Mouse (Mus musculus) thymus, postnatal 0 days (tissue): ENCODE results near the gene Gm17359. TPM values are rescaled to one million over a fixed set of nuclear protein-coding genes. Genes with fewer than 3 reads are reported as not detected.

Experiments used
- DNase-seq: peaks from one replicate; pipeline ENCODE4 v3.0.0-alpha.2; 2015; ENCODE audit warnings: low spot score
- polyA plus RNA-seq: library from polyadenylated mRNA; unstranded; fragments of >200 nt; fragmentation: Nextera tagmentation; extraction: Ambion mirVana; gene quantifications from 2 replicates; pipeline ENCODE4 v1.2.1, GENCODE M21; 2015

Gm17359 gene
- polyA plus RNA-seq, 1 experiment from 2014 or later, result not detected

DNA sequence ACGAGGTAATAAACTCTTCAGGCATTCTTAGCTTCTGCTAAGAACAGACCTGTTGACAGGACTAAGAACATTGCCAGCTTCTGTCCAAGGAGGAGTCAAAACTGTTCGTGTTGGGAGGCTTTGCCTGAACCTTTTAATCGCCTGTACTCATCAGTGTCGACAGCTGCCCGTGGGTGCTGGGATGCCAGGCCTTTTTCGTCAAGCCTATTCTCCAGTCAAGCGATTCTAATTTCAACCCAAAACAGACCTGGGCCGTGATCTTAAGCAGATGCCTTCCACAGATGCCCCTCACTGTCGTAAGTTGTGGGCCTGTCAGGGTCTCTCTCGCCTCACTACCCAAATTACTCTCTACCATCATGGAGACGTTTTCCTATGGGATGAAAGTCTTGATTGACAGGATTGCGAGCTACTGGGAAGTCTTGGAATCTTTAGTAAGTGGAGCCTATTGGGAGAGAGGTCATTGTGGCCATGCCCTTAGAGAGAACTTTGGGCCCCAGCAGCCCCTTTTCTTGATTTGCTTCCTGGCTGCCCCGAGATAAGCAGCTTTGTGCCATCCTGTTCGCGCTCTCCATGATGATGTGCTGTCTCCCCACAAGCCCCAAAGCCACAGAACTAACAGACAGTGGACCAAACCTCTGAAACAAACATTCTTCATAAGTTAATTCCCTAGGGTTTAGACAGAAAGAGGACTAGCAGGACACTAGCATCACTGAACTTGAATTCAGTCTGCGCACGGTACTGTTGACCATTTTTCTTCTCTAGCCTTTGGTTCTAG, 6.7 kb downstream of the Gm17359 start:
- no peak for DNase-seq

DNA sequence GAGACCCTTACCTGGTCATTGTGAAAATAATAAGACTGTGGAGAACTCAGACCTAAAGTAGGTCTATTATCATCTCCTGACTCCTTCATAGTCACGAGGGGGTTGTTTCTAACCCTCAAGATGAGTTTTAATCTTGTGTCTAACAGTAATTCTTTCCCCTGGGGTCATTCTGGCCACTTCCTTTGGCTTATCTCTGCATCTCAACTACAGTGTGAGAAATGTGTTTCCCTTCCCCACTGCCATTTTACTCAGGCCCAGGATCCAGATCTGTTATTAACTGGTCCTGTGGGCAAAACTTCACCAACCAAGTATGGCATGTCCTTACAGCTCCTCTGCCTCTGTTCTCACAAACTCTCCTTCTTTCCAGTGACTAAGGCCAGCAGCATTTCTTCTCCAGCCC, 12.8 kb downstream of the Gm17359 start:
- DNase-seq, result no peak

DNA sequence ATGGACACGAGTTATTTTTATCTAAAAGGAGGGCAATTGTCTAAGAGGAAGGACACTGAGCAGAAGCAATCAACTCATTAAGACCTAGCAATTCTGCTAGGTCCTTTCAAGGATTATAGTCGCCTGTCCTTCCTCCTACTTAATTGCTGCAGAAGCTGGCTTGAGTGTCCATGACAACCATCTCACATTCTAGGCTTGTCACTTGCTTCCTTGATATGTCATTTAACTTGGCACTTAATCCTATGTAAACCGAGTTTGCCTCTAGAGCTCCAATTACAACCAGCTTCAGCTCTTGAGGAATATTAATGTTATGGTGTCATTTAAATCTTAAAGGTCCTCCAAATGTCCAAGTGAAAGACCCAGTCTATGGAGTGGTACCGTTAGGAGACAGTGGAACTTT, 22.3 kb downstream of the Gm17359 start:
- DNase-seq, result no peak

DNA sequence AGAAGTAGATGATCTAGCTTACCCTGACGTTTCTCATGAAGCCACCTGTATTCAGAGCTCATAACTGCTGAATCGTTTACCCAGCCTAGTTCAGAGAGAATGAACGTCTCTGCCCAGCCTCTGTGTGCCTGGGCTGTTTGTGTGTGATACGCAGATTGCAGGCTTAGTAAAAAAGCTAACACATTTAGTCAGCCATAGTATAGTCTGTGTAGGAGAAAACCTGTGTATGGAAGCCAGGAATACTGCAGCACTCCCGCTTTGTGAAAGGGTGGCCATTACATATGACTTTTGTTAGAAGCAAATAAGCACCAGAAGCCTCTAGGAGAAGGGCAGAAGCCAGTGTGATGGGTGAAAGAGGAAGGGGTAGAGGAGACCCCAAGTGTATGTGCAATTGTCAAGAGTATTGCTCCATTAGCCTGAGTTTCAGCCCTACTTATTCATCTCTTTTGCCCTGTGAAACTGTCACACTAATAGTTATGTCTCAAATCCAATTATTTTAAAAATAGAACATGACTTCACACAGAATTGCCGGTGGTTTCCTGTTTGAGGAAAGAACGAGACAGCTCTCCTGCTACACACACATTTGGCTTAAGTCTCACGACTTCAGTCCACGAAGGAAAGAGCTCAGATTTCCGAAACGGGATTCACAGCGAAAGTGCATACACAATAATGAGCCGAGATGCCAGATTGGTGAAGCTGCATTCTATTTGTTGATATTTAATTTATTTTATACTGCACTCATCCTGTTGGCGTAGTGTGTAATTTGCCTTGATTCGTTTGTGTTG, 24.0 kb downstream of the Gm17359 start:
- DNase-seq, result no peak

DNA sequence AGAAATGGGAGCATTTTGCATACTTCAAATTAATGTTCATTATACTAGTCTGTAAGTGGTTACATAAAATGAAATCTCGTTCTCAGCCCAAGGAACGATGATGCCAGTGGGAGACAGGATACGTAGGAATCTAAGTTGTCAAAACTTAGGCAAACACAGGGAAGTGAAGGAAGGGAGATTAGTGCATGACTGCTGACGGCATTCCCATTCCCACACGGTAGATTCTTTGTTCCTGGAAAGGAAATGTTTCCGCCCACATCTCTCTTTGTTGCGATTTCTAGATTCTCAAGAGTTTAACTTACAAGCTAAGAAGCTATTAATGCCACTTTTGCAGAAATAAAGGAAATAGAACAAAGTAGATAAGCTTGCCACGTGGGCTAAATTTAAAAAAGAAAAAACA, 29.6 kb downstream of the Gm17359 start:
- no peak for DNase-seq

DNA sequence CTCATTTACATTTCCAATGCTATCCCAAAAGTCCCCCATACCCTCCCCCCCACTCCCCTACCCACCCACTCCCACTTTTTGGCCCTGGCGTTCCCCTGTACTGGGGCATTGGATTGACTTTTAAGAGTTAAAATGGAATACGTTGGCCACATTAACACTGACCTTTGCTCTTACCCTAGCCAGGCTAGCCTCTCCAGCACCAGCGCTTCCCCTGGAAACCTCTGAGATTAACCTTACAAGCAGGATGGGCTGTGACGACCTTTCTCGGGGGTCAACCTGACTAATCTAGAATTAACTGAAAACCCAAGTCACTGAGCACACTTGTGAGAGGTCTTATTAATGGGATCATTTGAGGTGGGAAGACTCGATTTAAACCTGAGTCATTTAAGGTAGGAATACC, 31.8 kb downstream of the Gm17359 start:
- DNase-seq, result no peak

DNA sequence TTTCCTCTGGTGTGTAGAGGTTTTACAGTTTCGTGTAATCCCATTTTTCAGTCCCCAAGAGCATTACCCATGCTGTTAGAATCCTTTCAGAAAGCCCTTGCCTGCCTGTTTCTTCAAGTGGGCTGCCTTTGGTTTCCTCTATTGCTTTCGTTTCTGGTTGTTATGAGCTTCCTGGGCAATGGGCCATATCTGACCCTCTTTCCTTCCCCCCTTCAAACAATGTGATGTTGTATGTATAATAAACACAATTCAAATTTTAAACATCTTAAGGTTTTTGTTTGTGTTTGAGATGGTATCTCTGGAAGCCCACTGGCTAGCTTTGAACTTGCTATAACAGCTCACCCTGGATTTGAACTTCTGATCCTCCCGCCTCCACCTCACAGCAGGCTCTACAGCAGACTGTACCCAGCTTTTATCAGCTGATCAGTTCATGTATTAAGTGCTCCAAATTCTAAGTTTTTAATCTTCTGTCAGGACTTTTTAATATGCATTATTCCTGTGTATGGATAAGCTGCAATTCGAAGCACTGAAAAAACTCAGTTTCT, 34.0 kb downstream of the Gm17359 start:
- no peak for DNase-seq

DNA sequence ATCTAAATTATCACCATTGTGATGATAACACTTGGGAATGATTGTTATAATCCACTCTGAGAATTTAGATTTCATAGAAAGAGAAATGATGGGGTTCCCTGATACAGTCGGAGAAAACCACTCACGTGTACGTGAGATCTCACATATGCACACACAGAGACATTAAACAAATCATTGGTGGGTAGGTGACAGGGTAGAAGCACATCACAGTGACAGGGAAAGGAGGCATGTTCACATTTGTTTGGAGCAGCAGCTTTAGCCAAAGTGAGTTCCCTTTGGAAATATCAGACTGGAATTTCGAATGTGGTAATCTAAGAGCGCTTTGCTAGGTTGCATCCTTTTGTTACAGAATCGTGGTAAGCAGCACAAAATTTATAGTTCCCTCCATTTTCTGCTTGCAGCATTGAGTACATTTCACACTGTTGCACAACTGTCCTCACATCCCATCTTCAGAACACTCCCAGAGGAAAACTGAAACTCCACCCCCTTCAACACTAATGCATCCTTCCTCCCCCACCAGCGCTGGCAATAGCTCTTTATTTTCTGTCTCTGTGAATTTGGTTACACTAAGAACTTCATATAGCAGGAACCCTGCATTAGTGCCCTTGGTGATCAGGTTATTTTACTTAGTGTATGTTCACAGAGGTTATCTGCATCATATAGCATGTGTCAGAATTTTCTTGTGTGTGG, 35.2 kb downstream of the Gm17359 start:
- DNase-seq, result no peak

DNA sequence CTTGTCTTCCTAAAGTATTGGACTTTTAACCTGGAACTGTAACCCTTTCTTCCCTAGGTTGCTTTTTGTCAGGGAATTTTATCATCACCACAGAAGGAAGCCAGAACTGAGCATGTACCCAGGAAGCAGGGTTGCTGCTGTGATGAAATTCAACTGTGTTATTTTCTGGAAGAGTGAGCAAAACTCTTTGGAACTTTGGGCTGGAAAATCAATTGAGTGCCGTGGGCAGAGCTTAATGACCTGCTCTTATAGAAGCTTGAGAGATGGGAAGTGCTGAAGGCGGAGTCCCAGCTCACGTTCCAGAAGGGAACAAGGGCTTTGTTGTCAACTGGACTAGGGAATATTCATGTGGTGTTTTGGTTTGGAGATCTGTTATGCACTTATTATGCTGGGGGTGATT, 37.5 kb downstream of the Gm17359 start:
- no peak for DNase-seq

DNA sequence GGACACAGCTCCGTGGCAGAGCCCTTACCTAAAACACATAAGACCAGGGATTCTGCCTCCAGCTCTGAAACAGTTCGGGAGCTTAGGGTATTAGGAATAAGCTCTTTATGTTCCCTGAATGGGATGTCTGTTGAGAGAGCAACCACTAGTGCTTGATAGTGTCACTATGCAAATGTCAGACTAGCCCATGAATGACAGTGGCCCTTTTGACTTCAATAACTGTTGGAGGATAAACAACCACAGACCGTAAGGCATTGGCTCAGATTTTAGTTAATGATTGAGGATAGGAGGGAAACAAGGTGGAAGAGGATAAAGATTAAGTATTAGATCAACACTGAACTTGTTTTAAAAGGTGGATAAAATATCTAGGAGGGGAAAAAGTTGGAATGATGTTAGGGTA, 41.6 kb downstream of the Gm17359 start:
- no peak for DNase-seq

DNA sequence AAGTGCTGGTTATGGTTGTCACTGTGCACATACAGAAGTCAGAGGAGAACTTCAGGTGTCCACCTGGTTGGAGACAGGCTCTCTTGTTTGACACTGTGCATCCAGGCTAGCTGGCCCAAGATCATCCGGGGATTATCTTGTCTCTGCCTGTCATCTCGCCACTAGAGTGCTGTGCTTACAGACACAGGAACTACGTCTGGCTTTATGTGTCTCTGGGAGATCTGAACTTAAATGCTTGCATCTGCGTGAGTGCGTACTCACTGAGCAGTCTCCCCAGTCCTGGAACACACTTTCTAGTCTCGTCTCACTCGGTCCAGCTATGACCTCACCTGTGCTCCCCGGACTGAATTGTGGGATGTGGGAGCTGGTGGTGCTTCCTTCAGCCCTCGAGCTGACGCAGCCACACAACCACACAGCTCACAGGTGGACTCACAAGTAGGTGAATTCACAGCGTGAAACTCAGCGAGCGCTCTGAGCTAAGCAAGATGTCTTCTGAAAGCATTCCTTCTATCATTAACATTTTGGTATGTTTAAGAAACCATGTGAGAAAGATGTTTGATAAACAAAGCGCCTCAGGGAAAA, 42.9 kb downstream of the Gm17359 start:
- DNase-seq, result no peak

DNA sequence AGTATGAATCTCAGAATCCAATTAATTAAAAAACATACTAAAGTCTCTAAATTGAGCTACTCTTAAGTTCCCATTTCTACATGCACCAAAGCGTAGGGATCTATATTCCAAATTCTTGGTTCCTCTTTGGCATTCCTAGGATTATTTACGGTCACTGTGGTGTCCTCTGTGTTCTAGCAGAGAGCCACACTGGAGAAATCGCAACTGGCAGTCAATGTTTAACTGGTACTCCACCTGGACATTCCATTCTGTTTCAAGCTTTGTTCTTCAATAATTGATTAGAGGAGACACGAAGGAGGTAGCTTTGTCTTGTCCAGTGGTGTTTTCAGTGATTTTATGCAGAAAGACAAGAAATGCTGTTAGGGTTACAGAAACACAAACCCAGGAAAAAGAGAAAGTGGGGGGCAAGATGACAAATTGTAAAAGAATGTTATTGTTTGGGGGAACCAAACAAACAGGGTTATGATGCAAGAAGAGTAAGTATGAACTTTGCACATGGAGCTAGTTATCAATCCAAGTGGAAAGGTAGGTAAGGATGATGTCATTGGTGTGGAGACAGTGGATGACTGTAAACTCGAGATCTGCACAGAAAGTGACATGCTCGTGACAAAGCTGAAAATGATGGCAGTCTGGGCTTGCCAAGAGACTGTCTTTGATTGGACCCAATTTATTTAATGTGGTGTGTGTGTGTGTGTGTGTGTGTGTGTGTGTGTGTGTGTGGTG, 43.6 kb downstream of the Gm17359 start:
- no peak for DNase-seq

DNA sequence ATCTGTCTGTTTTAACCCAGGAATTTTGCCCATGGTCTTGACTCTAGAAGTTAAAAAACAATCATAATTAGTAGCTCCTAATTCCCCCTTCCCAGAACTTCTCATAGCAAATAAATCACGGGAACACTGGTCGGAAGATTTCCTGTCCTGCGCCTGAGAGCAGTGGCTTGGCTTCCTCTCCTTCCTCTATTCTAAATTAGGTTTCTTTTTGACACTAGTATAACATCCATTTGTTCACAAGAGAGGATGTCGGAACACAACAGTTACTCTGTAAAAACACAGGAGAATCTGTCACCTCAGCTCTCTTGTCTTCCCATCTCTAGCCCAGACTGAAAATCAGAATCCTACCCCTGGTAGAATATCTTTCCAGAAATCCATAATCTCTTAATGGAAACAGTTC, 44.9 kb downstream of the Gm17359 start:
- no peak for DNase-seq

DNA sequence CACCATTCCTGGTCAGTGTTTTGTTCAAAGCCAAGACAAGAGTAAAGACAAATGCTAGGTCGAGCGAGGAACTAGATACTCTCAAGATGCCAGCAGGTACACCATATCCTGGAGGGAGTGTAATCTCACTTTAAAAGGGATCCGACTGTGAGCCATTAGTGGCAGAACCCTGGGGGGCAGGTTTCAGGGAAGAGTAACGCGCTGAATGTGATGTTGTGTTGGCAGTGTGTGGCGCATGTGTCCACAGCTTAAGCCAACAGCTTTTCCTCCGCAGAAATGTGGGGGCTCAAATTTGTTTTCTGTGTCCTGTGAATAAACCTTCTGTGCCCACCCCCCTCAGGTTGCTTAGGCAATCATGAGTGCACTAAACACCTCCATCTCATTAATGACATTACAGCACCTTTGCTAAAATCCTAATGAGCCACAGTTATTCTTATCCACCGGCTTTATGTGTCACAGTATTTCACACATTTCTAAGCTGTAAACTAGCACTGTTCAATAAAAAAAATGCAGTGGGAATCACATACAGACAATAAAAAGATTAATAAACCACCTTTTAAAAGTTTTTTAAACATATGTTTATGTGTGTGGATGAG, 49.1 kb downstream of the Gm17359 start:
- no peak for DNase-seq

DNA sequence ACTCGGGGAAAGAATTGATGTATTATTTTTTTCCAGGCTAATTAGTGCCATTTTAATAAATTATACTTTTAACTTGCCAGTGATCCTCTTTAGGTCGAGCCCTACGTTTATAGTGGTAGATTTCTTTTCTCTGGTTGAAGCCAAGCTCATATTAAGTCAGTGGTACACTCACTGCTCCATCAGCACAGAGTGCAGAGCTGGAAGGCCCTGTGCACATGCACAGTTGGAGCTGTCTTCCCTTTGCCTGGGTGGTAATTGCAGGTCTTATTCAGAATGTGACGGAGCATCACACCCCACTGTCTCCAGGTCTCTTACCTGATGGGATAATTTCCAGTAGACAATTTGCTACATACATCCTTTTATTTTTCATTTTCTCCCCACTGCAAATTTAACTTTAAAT, 52.6 kb downstream of the Gm17359 start:
- no peak for DNase-seq

DNA sequence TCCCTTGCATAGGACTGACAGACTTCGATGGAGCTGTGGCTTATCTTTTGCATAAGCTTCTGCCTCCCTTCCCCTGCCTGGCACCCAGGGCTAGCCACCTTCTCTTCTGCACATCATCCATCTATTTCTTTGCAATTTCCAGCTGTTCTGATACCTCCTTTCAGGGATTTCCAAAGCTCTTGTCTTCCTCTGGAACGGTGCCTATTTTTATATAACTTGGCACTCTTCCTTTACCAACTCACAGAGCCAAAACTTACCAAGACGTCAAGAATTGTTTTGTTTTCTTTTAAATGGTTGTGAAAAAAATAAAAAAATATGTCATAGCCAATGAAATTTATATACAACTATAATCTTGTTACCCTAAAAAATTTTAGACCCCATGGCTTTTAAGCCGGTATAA, 64.1 kb downstream of the Gm17359 start:
- no peak for DNase-seq

DNA sequence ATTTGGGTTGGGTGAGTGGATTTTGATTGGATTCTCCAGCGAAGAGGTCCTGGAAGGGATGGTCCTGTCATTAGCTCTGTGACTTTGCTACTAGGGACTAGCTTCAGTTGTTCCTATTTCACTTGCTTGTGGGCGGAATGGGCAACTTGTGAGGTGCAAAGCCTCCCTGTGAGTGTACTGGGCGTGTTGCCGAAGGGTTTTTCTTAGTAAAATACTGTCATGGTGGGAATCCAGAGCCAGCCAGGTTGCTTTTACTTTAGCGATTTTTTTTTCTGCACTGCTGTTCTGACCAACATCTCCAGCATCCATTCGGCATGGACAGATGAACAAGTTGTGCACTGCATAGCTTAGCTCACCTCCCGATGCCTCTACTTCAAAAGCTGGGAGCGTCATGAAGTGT, 65.6 kb downstream of the Gm17359 start:
- no peak for DNase-seq

DNA sequence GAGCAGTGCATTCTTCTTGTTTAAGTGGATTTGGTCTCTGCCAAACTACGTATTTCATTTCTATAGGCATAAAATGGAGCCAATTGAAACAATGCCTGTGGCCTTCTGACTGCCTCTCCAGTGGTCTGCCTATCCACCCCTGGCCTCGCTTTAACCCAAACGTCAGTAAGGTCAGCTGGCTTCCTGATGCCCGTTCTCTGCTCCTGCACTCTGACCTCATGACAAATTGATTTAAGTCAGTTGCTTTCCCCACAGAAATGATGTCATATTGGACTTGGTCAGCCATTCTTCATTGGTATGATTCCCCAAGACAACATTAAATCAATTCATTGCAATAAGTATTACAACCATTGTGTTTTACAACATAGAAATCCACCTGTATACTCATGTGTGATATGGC, 72.1 kb downstream of the Gm17359 start:
- DNase-seq, result no peak

DNA sequence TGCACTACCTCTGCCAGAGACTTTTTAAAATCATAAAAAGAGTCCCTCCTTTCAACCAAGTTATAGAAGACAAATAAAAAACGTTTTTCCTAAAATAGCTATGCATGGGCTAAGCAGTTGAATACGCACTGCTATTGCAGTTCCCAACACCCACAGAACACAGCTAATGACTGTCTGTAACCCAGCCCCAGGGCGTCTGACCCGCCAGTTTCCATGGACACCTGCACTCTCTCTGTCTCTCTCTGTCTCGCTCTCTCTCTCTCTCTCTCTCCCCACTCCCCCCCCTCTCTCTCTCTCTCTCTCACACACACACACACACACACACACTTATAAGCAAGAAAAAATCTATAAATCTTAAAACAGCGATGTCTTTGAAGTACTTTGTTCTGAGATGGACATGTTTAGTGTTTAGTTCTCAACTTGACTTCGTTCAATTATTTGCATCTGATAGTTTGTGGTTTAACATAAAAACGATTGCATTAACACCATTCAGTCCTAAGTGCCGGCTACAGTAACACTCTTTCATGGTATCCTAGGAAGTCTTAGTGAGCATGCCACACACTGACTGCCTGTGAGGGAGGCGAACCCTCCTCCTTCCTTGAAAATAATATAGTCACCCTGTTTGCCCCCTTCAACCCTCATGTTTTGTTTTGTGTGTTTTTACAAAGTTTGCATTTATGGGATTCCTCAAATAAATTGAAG, 73.6 kb downstream of the Gm17359 start:
- DNase-seq, result no peak

DNA sequence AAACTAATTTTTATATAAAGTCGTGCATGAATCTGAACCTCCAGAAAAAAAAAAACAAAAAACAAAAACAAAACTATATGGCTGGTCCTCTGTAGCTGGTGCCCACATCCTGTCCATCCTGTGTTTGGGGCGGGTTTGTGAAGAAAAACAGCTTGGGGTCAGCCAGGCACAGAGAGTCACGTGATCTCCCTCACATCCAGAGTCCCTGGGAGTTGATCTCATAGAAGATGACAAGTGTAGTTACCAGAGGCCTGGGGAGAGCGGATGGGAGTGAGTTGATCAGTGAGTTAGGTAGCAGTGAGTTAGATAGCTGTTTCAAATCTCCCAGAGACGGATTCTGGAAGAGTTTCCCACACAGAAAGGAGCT, 74.2 kb downstream of the Gm17359 start:
- no peak for DNase-seq
